Mouse (Mus musculus) forebrain, embryonic 15.5 days (tissue): ENCODE measurements around the gene Pnrc2. TPM values are rescaled to one million over a fixed set of nuclear protein-coding genes. Genes with fewer than 3 reads are reported as not detected.

Experiments used
- ATAC-seq: fragments of 200-750 bp; cut with Nextera tagmentation; replicated peaks from 2 replicates; pipeline ENCODE4 v1.8.0; 2017; ENCODE audit warnings: mild to moderate bottlenecking, moderate TSS enrichment, moderate library complexity
- H3K27ac ChIP-seq: fragments of 300-500 bp; sonication (generic); replicated peaks from 2 replicates; pipeline ENCODE4 v1.5.1; 2015; ENCODE audit warnings: mild to moderate bottlenecking, inconsistent platforms
- H3K27me3 ChIP-seq: fragments of 300-500 bp; sonication (generic); 2 replicates; pipeline ENCODE4 v1.6.1; 2015; ENCODE audit warnings: inconsistent platforms
- H3K36me3 ChIP-seq: fragments of 300-500 bp; sonication (generic); 2 replicates; pipeline ENCODE4 v1.6.1; 2015; ENCODE audit warnings: mild to moderate bottlenecking, inconsistent platforms
- H3K4me1 ChIP-seq: fragments of 300-500 bp; sonication (generic); 2 replicates; pipeline ENCODE4 v1.6.1; 2015; ENCODE audit warnings: inconsistent platforms
- H3K4me2 ChIP-seq: fragments of 300-500 bp; sonication (generic); replicated peaks from 2 replicates; pipeline ENCODE4 v1.6.1; 2015; ENCODE audit warnings: mild to moderate bottlenecking, inconsistent platforms
- H3K4me3 ChIP-seq: fragments of 300-500 bp; sonication (generic); 2 replicates; pipeline ENCODE4 v1.5.1; 2015; ENCODE audit warnings: mild to moderate bottlenecking, inconsistent platforms
- H3K9ac ChIP-seq: fragments of 300-500 bp; sonication (generic); replicated peaks from 2 replicates; pipeline ENCODE4 v1.6.1; 2015; ENCODE audit warnings: mild to moderate bottlenecking, inconsistent platforms
- H3K9me3 ChIP-seq: fragments of 300-500 bp; sonication (generic); 2 replicates; pipeline ENCODE4 v1.6.1; 2016; ENCODE audit warnings: inconsistent platforms
- WGBS: fragments of 180-500 bp; shearing (Covaris S2); methylation state at CpG from one replicate; pipeline ENCODE4 v1.1.7; 2015; ENCODE audit warnings: mixed read lengths; 5-methylcytosine and 5-hydroxymethylcytosine counted together
- polyA plus RNA-seq: library from polyadenylated mRNA; unstranded; fragments of >200 nt; fragmentation: Nextera tagmentation; extraction: Ambion mirVana; gene quantifications from 2 replicates; pipeline ENCODE4 v1.2.1, GENCODE M21; 2015

Pnrc2 gene
- polyA plus RNA-seq, 1 experiment from 2014 or later, result 134 TPM

DNA sequence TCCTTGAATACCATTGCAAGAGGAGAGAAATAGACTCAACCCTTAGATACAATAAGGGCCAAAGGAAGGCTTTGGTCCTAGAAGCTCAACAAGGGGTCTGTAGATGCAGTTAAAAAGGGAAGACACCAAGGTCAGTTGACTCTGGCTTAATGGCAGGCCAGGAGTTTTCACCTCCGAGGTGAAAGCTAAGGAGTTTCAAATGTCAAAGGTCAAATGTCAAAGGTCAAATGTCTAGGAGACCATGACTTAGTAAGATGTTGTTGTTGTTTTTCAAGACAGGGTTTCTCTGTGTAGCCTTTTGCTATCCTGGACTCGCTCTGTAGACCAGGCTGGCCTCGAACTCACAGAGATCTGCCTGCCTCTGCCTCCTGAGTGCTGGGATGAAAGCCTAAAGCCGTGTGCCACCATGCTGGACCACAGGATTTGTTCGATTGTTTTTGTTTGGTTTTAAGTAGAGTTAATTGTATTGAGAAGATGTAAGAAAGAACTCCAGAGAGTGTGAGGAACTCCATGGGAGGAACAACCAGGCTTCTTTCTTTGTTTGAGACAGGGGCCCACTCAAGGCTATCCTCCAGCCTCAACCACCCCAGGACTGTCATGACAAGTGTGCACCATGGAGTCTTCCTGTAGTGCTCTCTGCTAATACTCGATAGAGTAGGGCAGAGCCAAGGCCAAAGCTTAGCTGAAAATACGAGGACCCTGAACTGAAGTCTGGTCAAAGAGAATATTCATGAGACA, 15.7 kb upstream of the Pnrc2 start:
- ATAC-seq, result no peak
- no peaks in the 10 kb centered on the region for H3K36me3 ChIP-seq
- no peak overlapping the region for H3K4me2 ChIP-seq
- no peak overlapping the region for H3K4me3 ChIP-seq
- H3K9ac ChIP-seq, result no peak overlapping the region
- WGBS, result 84% methylated on average over 7 of the region's 7 CpGs
- no peaks in the 10 kb centered on the region for H3K9me3 ChIP-seq
- H3K27ac ChIP-seq, result no peak overlapping the region
- H3K27me3 ChIP-seq, result no peaks in the 10 kb centered on the region
- no peaks in the 10 kb centered on the region for H3K4me1 ChIP-seq

GRCm38 (mm10) chr4:135888448-135889057, 14.9 kb upstream of the Pnrc2 start:
- Histone ChIP-seq H3K9me3 (no peaks in the 10 kb centered on the region), H3K36me3 (no peaks in the 10 kb centered on the region), H3K4me3 (no peak overlapping the region), H3K27me3 (no peaks in the 10 kb centered on the region), H3K9ac (no peak overlapping the region), H3K27ac (no peak overlapping the region), H3K4me1 (no peaks in the 10 kb centered on the region), H3K4me2 (no peak overlapping the region)
- 92% methylated on average over 24 of the region's 24 CpGs for WGBS
- ATAC-seq, result no peak

DNA sequence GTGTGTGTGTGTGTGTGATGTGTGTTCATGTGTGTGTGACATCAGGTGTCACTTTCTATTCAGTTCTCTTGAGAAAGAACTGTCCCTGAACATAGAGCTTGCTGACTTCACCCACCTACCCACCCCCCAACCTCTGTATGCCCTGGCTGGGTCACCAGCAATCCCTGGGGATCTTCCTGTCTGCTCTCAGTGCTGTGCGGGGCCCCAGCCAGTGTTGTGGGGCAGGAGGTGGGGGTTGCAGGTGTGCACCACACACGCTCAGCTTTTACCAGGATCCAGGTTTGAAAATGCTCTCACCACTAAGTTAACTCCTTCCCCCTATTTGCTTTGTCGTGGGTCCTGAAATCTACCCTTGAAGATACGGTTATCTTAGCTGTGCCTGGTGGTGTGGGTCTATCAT, 12.5 kb upstream of the Pnrc2 start:
- Histone ChIP-seq H3K27ac (no peak overlapping the region), H3K4me1 (no peaks in the 10 kb centered on the region), H3K27me3 (no peaks in the 10 kb centered on the region), H3K4me2 (no peak overlapping the region), H3K36me3 (no peaks in the 10 kb centered on the region), H3K9ac (no peak overlapping the region), H3K9me3 (no peaks in the 10 kb centered on the region), H3K4me3 (no peak overlapping the region)
- no peak for ATAC-seq
- 87% methylated on average over 4 of the region's 4 CpGs for WGBS

GRCm38 (mm10) chr4:135885676-135886075, 12.0 kb upstream of the Pnrc2 start:
- Histone ChIP-seq H3K4me1 (no peaks in the 10 kb centered on the region), H3K4me2 (no peak overlapping the region), H3K4me3 (no peak overlapping the region), H3K27me3 (no peaks in the 10 kb centered on the region), H3K36me3 (no peaks in the 10 kb centered on the region), H3K27ac (no peak overlapping the region), H3K9ac (no peak overlapping the region), H3K9me3 (no peaks in the 10 kb centered on the region)
- 90% methylated on average over 12 of the region's 12 CpGs for WGBS
- no peak for ATAC-seq

GRCm38 (mm10) chr4:135884531-135884930, 10.9 kb upstream of the Pnrc2 start:
- Histone ChIP-seq H3K4me1 (no peaks in the 10 kb centered on the region), H3K9me3 (no peaks in the 10 kb centered on the region), H3K9ac (no peak overlapping the region), H3K4me2 (no peak overlapping the region), H3K27ac (no peak overlapping the region), H3K4me3 (no peak overlapping the region), H3K27me3 (no peaks in the 10 kb centered on the region), H3K36me3 (no peaks in the 10 kb centered on the region)
- WGBS, result 51% methylated on average over 6 of the region's 6 CpGs
- ATAC-seq, result no peak

- H3K36me3 ChIP-seq, result no peaks in the 10 kb centered on the region
- H3K4me3 ChIP-seq, result no peak overlapping the region
- no peak overlapping the region for H3K4me2 ChIP-seq
- ATAC-seq, result no peak
- H3K4me1 ChIP-seq, result no peaks in the 10 kb centered on the region
- 70% methylated on average over 7 of the region's 7 CpGs for WGBS
- H3K27ac ChIP-seq, result no peak overlapping the region
- H3K9me3 ChIP-seq, result no peaks in the 10 kb centered on the region
- no peaks in the 10 kb centered on the region for H3K27me3 ChIP-seq
- H3K9ac ChIP-seq, result no peak overlapping the region
Observed at GRCm38 (mm10) chr4:135883881-135884516, 10.3 kb upstream of the Pnrc2 start.

DNA sequence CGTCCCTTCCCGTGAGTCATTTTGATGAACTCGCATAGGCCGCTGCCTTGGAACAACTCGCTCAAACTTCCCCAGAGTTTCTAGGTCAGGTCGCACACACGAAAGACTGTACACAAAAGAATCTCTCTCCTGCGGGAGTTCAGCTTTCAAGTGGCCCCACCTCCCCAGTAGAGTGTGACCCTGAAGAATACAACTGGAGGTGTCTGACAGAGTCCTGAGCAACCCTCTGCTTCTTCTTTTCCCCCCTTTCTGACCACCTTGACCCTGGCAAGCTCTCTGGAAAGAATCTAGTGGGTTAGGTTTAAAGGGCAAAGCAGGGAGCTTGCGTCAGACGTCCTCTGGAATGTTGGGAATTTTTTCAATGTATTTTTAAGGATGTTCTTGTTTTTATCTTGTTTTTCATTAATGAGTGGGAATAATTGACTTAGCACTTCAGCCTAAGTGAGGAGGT, 9.8 kb upstream of the Pnrc2 start:
- H3K9ac ChIP-seq, result no peak overlapping the region
- no peak for ATAC-seq
- no peak overlapping the region for H3K4me3 ChIP-seq
- no peaks in the 10 kb centered on the region for H3K36me3 ChIP-seq
- H3K27ac ChIP-seq, result no peak overlapping the region
- 45% methylated on average over 10 of the region's 10 CpGs for WGBS
- no peak overlapping the region for H3K4me2 ChIP-seq
- no peaks in the 10 kb centered on the region for H3K4me1 ChIP-seq
- no peaks in the 10 kb centered on the region for H3K27me3 ChIP-seq
- no peaks in the 10 kb centered on the region for H3K9me3 ChIP-seq

GRCm38 (mm10) chr4:135882023-135882422, 8.4 kb upstream of the Pnrc2 start:
- H3K4me3 ChIP-seq, result no peak overlapping the region
- 86% methylated on average over 6 of the region's 6 CpGs for WGBS

DNA sequence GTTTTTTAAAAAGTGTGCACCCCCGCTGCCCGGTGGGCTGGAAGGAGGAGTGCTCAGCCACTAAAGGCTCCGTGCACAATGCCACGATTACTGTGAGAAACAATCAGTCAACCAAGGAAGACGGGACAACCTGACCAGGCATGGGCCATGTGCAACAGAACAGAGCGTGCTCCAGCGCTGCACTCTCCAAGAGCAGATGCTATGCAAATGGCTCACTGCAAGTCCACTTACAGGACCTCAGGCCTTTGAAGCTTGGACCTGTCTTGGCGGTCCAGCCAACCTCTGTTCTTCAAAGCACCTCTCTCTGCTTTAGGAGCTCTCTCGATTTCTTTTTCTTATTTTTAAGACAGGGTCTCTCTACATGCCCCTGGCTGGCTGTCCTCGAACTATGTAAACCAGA, 6.9 kb upstream of the Pnrc2 start:
- no peak overlapping the region for H3K4me2 ChIP-seq
- H3K27me3 ChIP-seq, result no peaks in the 10 kb centered on the region
- H3K36me3 ChIP-seq, result no peaks in the 10 kb centered on the region
- H3K27ac ChIP-seq, result no peak overlapping the region
- no peaks in the 10 kb centered on the region for H3K9me3 ChIP-seq
- ATAC-seq, result no peak
- H3K4me3 ChIP-seq, result no peak overlapping the region
- peaks cover 16% of the 10 kb centered on the region for H3K4me1 ChIP-seq
- 82% methylated on average over 10 of the region's 10 CpGs for WGBS
- no peak overlapping the region for H3K9ac ChIP-seq

More at GRCm38 (mm10) chr4:135882023-135882422, 8.4 kb upstream of the Pnrc2 start:
- no peaks in the 10 kb centered on the region for H3K27me3 ChIP-seq
- ATAC-seq, result no peak
- H3K9me3 ChIP-seq, result no peaks in the 10 kb centered on the region
- H3K4me1 ChIP-seq, result peaks cover 1% of the 10 kb centered on the region
- no peak overlapping the region for H3K4me2 ChIP-seq
- no peak overlapping the region for H3K9ac ChIP-seq
- no peak overlapping the region for H3K27ac ChIP-seq
- H3K36me3 ChIP-seq, result no peaks in the 10 kb centered on the region

- no peaks in the 10 kb centered on the region for H3K27me3 ChIP-seq
- H3K4me3 ChIP-seq, result no peak overlapping the region
- H3K9me3 ChIP-seq, result no peaks in the 10 kb centered on the region
- no peak overlapping the region for H3K4me2 ChIP-seq
- H3K27ac ChIP-seq, result no peak overlapping the region
- H3K9ac ChIP-seq, result no peak overlapping the region
- peaks cover 16% of the 10 kb centered on the region for H3K4me1 ChIP-seq
- WGBS, result 93% methylated on average over 6 of the region's 6 CpGs
- ATAC-seq, result no peak
- H3K36me3 ChIP-seq, result no peaks in the 10 kb centered on the region
Observed at GRCm38 (mm10) chr4:135880018-135880417, 6.4 kb upstream of the Pnrc2 start.

DNA sequence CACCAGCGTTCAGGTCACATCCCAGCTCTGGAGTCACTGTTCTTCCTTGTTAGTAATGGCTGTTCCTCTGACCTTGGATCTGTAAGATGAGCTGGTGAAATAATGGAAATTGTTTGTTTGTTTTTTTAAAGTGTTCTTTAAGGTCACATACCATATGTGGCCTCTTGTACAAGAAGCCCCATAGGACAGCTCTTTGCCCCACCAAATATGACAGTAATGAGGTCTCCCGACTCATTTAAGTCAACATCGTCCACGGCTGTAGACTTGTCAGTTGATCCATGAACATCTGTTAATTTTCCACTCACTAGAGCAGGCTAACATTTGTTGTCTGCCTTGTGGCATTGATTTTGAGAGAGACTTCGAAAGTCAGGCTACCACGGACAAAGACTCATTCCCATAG, 5.4 kb upstream of the Pnrc2 start:
- H3K9me3 ChIP-seq, result no peaks in the 10 kb centered on the region
- H3K27me3 ChIP-seq, result no peaks in the 10 kb centered on the region
- no peak overlapping the region for H3K4me2 ChIP-seq
- 77% methylated on average over 6 of the region's 6 CpGs for WGBS
- H3K36me3 ChIP-seq, result no peaks in the 10 kb centered on the region
- H3K4me3 ChIP-seq, result no peak overlapping the region
- peaks cover 23% of the 10 kb centered on the region for H3K4me1 ChIP-seq
- no peak overlapping the region for H3K27ac ChIP-seq
- no peak overlapping the region for H3K9ac ChIP-seq
- ATAC-seq, result no peak

DNA sequence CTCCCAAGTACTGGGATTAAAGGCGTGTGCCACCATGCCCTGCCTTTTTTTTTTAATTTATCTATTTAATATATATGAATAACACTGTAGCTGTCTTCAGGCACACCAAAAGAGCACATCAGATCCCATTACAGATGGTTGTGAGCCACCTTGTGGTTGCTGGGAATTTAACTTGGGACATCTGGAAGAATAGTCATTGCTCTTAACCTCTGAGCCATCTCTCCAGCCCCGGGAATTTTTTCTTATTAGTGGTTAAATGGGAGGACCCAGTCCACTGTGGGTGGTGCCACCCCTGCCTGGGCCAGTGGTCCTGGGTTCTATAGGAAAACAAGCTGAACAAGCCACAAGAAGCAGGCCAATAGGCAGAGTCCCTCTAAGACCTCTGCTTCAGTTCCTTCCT, 4.1 kb upstream of the Pnrc2 start:
- Histone ChIP-seq H3K27ac (no peak overlapping the region), H3K36me3 (no peaks in the 10 kb centered on the region), H3K4me2 (no peak overlapping the region), H3K4me1 (peaks cover 25% of the 10 kb centered on the region), H3K9me3 (no peaks in the 10 kb centered on the region), H3K4me3 (no peak overlapping the region), H3K27me3 (no peaks in the 10 kb centered on the region), H3K9ac (no peak overlapping the region)
- 75% methylated on average over 2 of the region's 2 CpGs for WGBS
- ATAC-seq, result no peak
